Mouse (Mus musculus) forebrain, embryonic 10.5 days (tissue): ENCODE measurements around the gene Cars. TPM values are rescaled to one million over a fixed set of nuclear protein-coding genes. Genes with fewer than 3 reads are reported as not detected.

ENCODE experiments used
- DNase-seq: peaks from one replicate; pipeline ENCODE4 v3.0.0-alpha.2; 2017; ENCODE audit warnings: low spot score; ENCODE audit errors: extremely low spot score
- H3K27ac ChIP-seq: fragments of 300-500 bp; sonication (generic); 2 replicates; pipeline ENCODE4 v1.5.1; 2016; ENCODE audit warnings: mild to moderate bottlenecking
- H3K27me3 ChIP-seq: fragments of 300-500 bp; sonication (generic); 2 replicates; pipeline ENCODE4 v1.6.1; 2016; ENCODE audit warnings: mild to moderate bottlenecking; ENCODE audit not compliant: poor library complexity, severe bottlenecking
- H3K36me3 ChIP-seq: fragments of 300-500 bp; sonication (generic); replicated peaks from 2 replicates; pipeline ENCODE4 v1.6.1; 2016; ENCODE audit warnings: mild to moderate bottlenecking, moderate library complexity
- H3K4me1 ChIP-seq: fragments of 300-500 bp; sonication (generic); 2 replicates; pipeline ENCODE4 v1.6.1; 2016
- H3K4me3 ChIP-seq: fragments of 300-500 bp; sonication (generic); 2 replicates; pipeline ENCODE4 v1.5.1; 2016; ENCODE audit warnings: mild to moderate bottlenecking, moderate library complexity
- H3K9me3 ChIP-seq: fragments of 300-500 bp; sonication (generic); 2 replicates; pipeline ENCODE4 v1.6.1; 2016; ENCODE audit warnings: mild to moderate bottlenecking, moderate library complexity
- WGBS: fragments of 180-500 bp; shearing (Covaris S2); methylation state at CpG from one replicate; pipeline ENCODE4 v1.1.7; 2016; 5-methylcytosine and 5-hydroxymethylcytosine counted together
- microRNA-seq: library from miRNA; unstranded; fragments of <30 nt; microRNA quantifications from one replicate; pipeline ENCODE4, GENCODE M21; 2017
- polyA plus RNA-seq: library from polyadenylated mRNA; unstranded; fragments of >200 nt; fragmentation: Nextera tagmentation; extraction: Ambion mirVana; gene quantifications from 2 replicates; pipeline ENCODE4 v1.2.1, GENCODE M21; 2016

The Cars gene
- polyA plus RNA-seq, 1 experiment from 2014 or later = 87.3 TPM

- Histone ChIP-seq H3K4me3 (no peak overlapping the region), H3K9me3 (no peaks in the 10 kb centered on the region), H3K27ac (no peak overlapping the region), H3K27me3 (no peaks in the 10 kb centered on the region), H3K36me3 (peaks cover 99% of the 10 kb centered on the region), H3K4me1 (no peaks in the 10 kb centered on the region)
- no peak for DNase-seq
- 92% methylated on average over 3 of the region's 3 CpGs for WGBS
Observed at GRCm38 (mm10) chr7:143536251-143536650, 63.6 kb downstream of the Cars start.

GRCm38 (mm10) chr7:143533284-143533683, 66.6 kb downstream of the Cars start:
- peaks cover 100% of the 10 kb centered on the region for H3K36me3 ChIP-seq
- WGBS = 88% methylated on average over 2 of the region's 2 CpGs
- H3K27ac ChIP-seq = no peak overlapping the region
- no peaks in the 10 kb centered on the region for H3K9me3 ChIP-seq
- no peak for DNase-seq
- H3K4me3 ChIP-seq = no peak overlapping the region
- no peaks in the 10 kb centered on the region for H3K27me3 ChIP-seq
- no peaks in the 10 kb centered on the region for H3K4me1 ChIP-seq

GRCm38 (mm10) chr7:143532410-143532809, 67.5 kb downstream of the Cars start:
- Histone ChIP-seq H3K4me1 (no peaks in the 10 kb centered on the region), H3K9me3 (no peaks in the 10 kb centered on the region), H3K27me3 (no peaks in the 10 kb centered on the region), H3K36me3 (peaks cover 100% of the 10 kb centered on the region), H3K27ac (no peak overlapping the region), H3K4me3 (no peak overlapping the region)
- 100% methylated on average over 1 of the region's 1 CpGs for WGBS
- no peak for DNase-seq

- Histone ChIP-seq H3K4me1 (no peaks in the 10 kb centered on the region), H3K27ac (no peak overlapping the region), H3K36me3 (peaks cover 100% of the 10 kb centered on the region), H3K27me3 (no peaks in the 10 kb centered on the region), H3K9me3 (no peaks in the 10 kb centered on the region), H3K4me3 (no peak overlapping the region)
- 90% methylated on average over 4 of the region's 4 CpGs for WGBS
- DNase-seq = no peak
Observed at GRCm38 (mm10) chr7:143519333-143519732, 80.6 kb downstream of the Cars start.

- Histone ChIP-seq H3K4me3 (no peak overlapping the region), H3K27me3 (no peaks in the 10 kb centered on the region), H3K9me3 (no peaks in the 10 kb centered on the region), H3K36me3 (peaks cover 74% of the 10 kb centered on the region), H3K27ac (no peak overlapping the region), H3K4me1 (no peaks in the 10 kb centered on the region)
- 94% methylated on average over 4 of the region's 4 CpGs for WGBS
- DNase-seq = no peak
Observed at GRCm38 (mm10) chr7:143514416-143514768, 85.5 kb downstream of the Cars start.

GRCm38 (mm10) chr7:143513763-143514415, 86.0 kb downstream of the Cars start:
- Histone ChIP-seq H3K27ac (no peak overlapping the region), H3K4me3 (no peak overlapping the region), H3K9me3 (no peaks in the 10 kb centered on the region), H3K4me1 (no peaks in the 10 kb centered on the region), H3K36me3 (peaks cover 69% of the 10 kb centered on the region), H3K27me3 (no peaks in the 10 kb centered on the region)
- DNase-seq = no peak
- WGBS = 95% methylated on average over 10 of the region's 10 CpGs

- Histone ChIP-seq H3K4me1 (no peaks in the 10 kb centered on the region), H3K4me3 (no peak overlapping the region), H3K27me3 (no peaks in the 10 kb centered on the region), H3K9me3 (no peaks in the 10 kb centered on the region), H3K36me3 (peaks cover 44% of the 10 kb centered on the region), H3K27ac (no peak overlapping the region)
- DNase-seq = no peak
Observed at GRCm38 (mm10) chr7:143511335-143511712, 88.6 kb downstream of the Cars start.

GRCm38 (mm10) chr7:143510593-143511334, 89.1 kb downstream of the Cars start:
- no peaks in the 10 kb centered on the region for H3K9me3 ChIP-seq
- H3K27me3 ChIP-seq = no peaks in the 10 kb centered on the region
- no peaks in the 10 kb centered on the region for H3K4me1 ChIP-seq
- no peak for DNase-seq
- H3K4me3 ChIP-seq = no peak overlapping the region
- 85% methylated on average over 3 of the region's 3 CpGs for WGBS
- peaks cover 38% of the 10 kb centered on the region for H3K36me3 ChIP-seq
- no peak overlapping the region for H3K27ac ChIP-seq

- Histone ChIP-seq H3K4me1 (no peaks in the 10 kb centered on the region), H3K27ac (no peak overlapping the region), H3K36me3 (peaks cover 26% of the 10 kb centered on the region), H3K9me3 (no peaks in the 10 kb centered on the region), H3K4me3 (no peak overlapping the region), H3K27me3 (peaks cover 9% of the 10 kb centered on the region)
- DNase-seq = no peak
- WGBS = 89% methylated on average over 1 of the region's 1 CpGs
Observed at GRCm38 (mm10) chr7:143509566-143509965, 90.3 kb downstream of the Cars start.

Small RNAs within 50 kb of the gene (microRNA-seq; reads per million reads assigned to microRNA genes)
- not detected for gene Mir7064

Other genes with a start within 250 kb of the Cars start
- 194 and 230 TPM in 2 replicates for gene Cdkn1c, start 139.0 kb downstream of the Cars start, polyA plus RNA-seq
- 0.43 TPM in 2 replicates for gene Slc22a18, start 126.4 kb downstream of the Cars start, polyA plus RNA-seq
- 0.96 and 1.4 TPM in 2 replicates for gene Phlda2, start 96.9 kb downstream of the Cars start, polyA plus RNA-seq
- 375 and 396 TPM in 2 replicates for gene Nap1l4, start 51.0 kb downstream of the Cars start, polyA plus RNA-seq
- gene Tnfrsf26, start 28.6 kb upstream of the Cars start, polyA plus RNA-seq = 0.17 and 0.35 TPM in 2 replicates
- gene Tnfrsf22, start 49.6 kb upstream of the Cars start, polyA plus RNA-seq = 10.1 TPM in 2 replicates
- 0.09 and 0.15 TPM in 2 replicates for gene Tnfrsf23, start 85.8 kb upstream of the Cars start, polyA plus RNA-seq
- gene Osbpl5, start 156.9 kb upstream of the Cars start, polyA plus RNA-seq = 8.9 and 9.4 TPM in 2 replicates
- gene Mrgprg, start 166.9 kb upstream of the Cars start, polyA plus RNA-seq = not detected in 2 replicates
- gene Mrgpre, start 184.4 kb upstream of the Cars start, polyA plus RNA-seq = 1.4 and 1.5 TPM in 2 replicates
- 8.8 and 10.8 TPM in 2 replicates for gene Nadsyn1, start 222.8 kb upstream of the Cars start, polyA plus RNA-seq
- 89.3 and 96.2 TPM in 2 replicates for gene Dhcr7, start 223.1 kb upstream of the Cars start, polyA plus RNA-seq